Mouse (Mus musculus): ENCODE data around the gene Auts2. TPM values are rescaled to one million over a fixed set of nuclear protein-coding genes. Genes with fewer than 3 reads are reported as not detected.

Gene Auts2
- polyA plus RNA-seq, 1 experiment from 2014 or later, result 27.7 TPM

DNA sequence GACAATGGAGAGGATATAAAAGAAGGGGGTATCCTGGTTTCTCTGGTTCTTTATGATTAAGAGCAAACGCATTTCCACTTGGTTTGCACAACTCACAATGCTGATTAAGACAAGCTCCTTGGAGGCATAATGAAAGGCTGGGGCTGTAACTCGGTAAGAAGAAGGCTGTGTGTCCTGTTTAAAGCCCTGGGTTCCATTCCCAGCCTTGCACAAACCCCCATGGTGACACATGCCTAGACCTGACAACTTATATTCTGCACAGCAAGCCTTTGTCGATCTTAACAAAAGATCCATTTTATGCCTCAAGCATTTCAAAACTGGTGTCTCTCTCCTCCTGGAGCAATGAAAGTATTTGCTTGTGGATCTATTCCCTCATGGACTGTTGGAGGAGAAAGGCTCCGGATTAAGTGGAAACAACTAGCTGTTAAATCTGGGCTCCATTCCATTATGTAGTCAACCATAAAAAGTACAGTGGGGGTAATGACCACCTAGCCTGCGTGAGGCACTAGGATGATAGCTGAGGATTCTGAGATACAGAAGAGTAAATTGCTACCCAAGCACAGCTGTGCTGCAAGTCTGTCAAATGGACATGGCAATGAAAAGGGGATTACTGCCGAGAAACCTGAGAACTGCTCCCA is 218.8 kb downstream of the Auts2 start:
- no peak overlapping the region for H3K4me3 ChIP-seq (replicated peaks)
- no peak overlapping the region for H3K27ac ChIP-seq
- no peaks in the 10 kb centered on the region for H3K27me3 ChIP-seq
- no peak; the same call in 1 of the 2 replicates for ATAC-seq (replicated peaks; ENCODE audit: low FRiP score)
- H3K9me3 ChIP-seq (replicated peaks), result no peaks in the 10 kb centered on the region
- H3K36me3 ChIP-seq, result no peaks in the 10 kb centered on the region
- peaks cover 24% of the 10 kb centered on the region for H3K4me1 ChIP-seq
- WGBS, result 57% methylated on average over 6 of the region's 6 CpGs
- H3K9ac ChIP-seq, result no peak overlapping the region
- H3K4me2 ChIP-seq, result no peak overlapping the region

DNA sequence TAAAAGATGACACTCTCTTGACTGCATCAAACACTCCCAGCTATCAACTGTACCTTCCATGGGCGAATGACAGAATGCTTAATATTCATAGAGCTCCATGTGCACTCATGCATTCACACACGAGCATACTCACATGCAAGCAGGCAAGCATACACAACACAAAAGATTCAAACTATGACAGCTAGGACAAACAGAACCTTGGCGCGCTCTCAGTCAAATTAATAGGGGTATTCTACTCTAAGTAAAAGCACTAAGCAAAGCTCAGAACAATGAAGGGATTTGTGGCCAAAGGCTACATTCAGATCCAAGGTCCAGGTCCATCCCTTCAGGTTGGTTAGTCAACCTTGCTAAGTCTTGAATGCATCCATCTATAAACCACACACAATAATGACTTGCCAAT is 219.5 kb downstream of the Auts2 start:
- peaks cover 19% of the 10 kb centered on the region for H3K4me1 ChIP-seq
- no peaks in the 10 kb centered on the region for H3K9me3 ChIP-seq (replicated peaks)
- H3K27me3 ChIP-seq, result no peaks in the 10 kb centered on the region
- no peak overlapping the region for H3K9ac ChIP-seq
- no peak overlapping the region for H3K27ac ChIP-seq
- no peak for ATAC-seq (replicated peaks; ENCODE audit: low FRiP score)
- no peak overlapping the region for H3K4me2 ChIP-seq
- no peaks in the 10 kb centered on the region for H3K36me3 ChIP-seq
- H3K4me3 ChIP-seq (replicated peaks), result no peak overlapping the region
- 77% methylated on average over 4 of the region's 4 CpGs for WGBS

DNA sequence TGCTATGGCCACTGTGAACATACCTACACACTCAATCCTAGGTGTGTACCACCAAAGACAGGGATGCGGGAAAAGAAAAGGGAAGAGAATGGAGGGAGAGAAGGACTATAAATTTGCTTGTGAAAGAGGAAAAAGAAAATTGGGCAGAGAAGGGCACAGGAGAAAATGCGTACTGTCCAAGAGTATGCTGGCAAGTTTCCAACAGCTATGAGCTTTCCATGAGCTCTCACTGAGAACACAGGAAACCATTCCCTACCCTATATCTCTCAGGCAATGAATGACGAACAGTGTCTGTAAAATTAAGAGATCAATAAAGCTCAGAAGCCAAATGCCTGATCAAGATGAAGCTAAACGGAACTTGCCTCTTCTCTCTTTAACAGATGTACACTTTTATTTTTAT is 220.2 kb downstream of the Auts2 start:
- H3K27me3 ChIP-seq, result no peaks in the 10 kb centered on the region
- peaks cover 19% of the 10 kb centered on the region for H3K4me1 ChIP-seq
- no peaks in the 10 kb centered on the region for H3K36me3 ChIP-seq
- no peak overlapping the region for H3K4me3 ChIP-seq (replicated peaks)
- H3K4me2 ChIP-seq, result no peak overlapping the region
- no peak overlapping the region for H3K27ac ChIP-seq
- no peaks in the 10 kb centered on the region for H3K9me3 ChIP-seq (replicated peaks)
- WGBS, result 74% methylated on average over 4 of the region's 4 CpGs
- no peak overlapping the region for H3K9ac ChIP-seq
- ATAC-seq (replicated peaks; ENCODE audit: low FRiP score), result no peak

- H3K27me3 ChIP-seq, result no peaks in the 10 kb centered on the region
- H3K4me1 ChIP-seq, result peaks cover 8% of the 10 kb centered on the region
- H3K4me3 ChIP-seq (replicated peaks), result no peak overlapping the region
- H3K36me3 ChIP-seq, result no peaks in the 10 kb centered on the region
- WGBS, result 83% methylated on average over 9 of the region's 9 CpGs
- no peak overlapping the region for H3K9ac ChIP-seq
- H3K9me3 ChIP-seq (replicated peaks), result no peaks in the 10 kb centered on the region
- H3K27ac ChIP-seq, result no peak overlapping the region
- ATAC-seq (replicated peaks; ENCODE audit: low FRiP score), result no peak
- no peak overlapping the region for H3K4me2 ChIP-seq
Observed at GRCm38 (mm10) chr5:132318026-132318765, 224.9 kb downstream of the Auts2 start.

- no peak overlapping the region for H3K4me2 ChIP-seq
- H3K4me3 ChIP-seq (replicated peaks), result no peak overlapping the region
- no peaks in the 10 kb centered on the region for H3K36me3 ChIP-seq
- no peak for ATAC-seq (replicated peaks; ENCODE audit: low FRiP score)
- H3K9me3 ChIP-seq (replicated peaks), result no peaks in the 10 kb centered on the region
- WGBS, result 78% methylated on average over 6 of the region's 6 CpGs
- no peak overlapping the region for H3K9ac ChIP-seq
- H3K27me3 ChIP-seq, result no peaks in the 10 kb centered on the region
- H3K27ac ChIP-seq, result no peak overlapping the region
- 0 out of 2 replicates have a peak, but pooled peaks cover 3% of the 10 kb centered on the region for H3K4me1 ChIP-seq
Observed at GRCm38 (mm10) chr5:132316897-132317296, 226.2 kb downstream of the Auts2 start.

DNA sequence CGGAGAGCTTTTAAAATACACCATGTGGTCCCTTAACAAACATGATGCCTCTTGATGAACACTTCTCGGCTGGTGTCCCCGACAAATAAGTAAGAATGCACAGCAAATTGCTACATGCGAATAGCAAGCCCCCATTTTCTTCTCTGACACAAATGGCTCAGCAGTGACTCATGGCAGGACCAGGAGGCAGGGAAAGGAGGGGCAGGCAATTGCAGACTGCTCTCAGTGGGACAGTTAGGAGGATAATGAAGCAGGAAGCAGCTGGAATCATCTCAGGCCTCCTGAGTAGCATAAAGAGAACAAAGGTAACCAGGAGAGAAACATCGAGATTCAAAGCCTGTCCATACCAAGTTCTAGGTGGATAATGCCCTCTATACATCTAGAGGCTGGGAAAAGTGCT is 228.8 kb downstream of the Auts2 start:
- H3K36me3 ChIP-seq, result no peaks in the 10 kb centered on the region
- no peak overlapping the region for H3K4me2 ChIP-seq
- H3K9me3 ChIP-seq (replicated peaks), result no peaks in the 10 kb centered on the region
- H3K9ac ChIP-seq, result no peak overlapping the region
- no peaks in the 10 kb centered on the region for H3K27me3 ChIP-seq
- no peak for ATAC-seq (replicated peaks; ENCODE audit: low FRiP score)
- 0 out of 2 replicates have a peak, but pooled peaks cover 3% of the 10 kb centered on the region for H3K4me1 ChIP-seq
- H3K4me3 ChIP-seq (replicated peaks), result no peak overlapping the region
- WGBS, result 84% methylated on average over 5 of the region's 5 CpGs
- no peak overlapping the region for H3K27ac ChIP-seq

DNA sequence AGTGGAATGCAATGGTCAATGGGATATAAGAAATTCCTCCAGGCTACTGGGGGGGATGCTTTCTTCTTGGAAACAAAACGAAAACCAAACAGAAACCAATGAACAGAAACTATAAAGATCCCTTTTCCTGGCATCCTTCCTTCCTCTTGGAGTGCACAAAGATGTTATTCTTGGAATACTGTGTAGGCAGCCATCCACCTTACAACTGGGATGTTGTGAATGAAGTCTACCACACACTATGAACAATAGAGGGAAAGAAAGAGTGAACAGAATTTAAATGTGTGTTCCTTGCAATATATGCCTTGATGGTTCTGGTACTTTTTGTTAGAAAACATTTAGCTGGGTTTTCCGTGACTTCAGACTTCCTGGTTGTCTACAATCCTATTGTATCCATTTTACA is 236.1 kb downstream of the Auts2 start:
- Histone ChIP-seq H3K4me2 (no peak overlapping the region), H3K4me3 (replicated peaks) (no peak overlapping the region), H3K27ac (no peak overlapping the region), H3K27me3 (no peaks in the 10 kb centered on the region), H3K36me3 (no peaks in the 10 kb centered on the region), H3K9ac (no peak overlapping the region), H3K4me1 (peaks cover 27% of the 10 kb centered on the region), H3K9me3 (replicated peaks) (no peaks in the 10 kb centered on the region)
- 78% methylated on average over 2 of the region's 2 CpGs for WGBS
- no peak for ATAC-seq (replicated peaks; ENCODE audit: low FRiP score)

- Histone ChIP-seq H3K36me3 (no peaks in the 10 kb centered on the region), H3K4me1 (peaks cover 31% of the 10 kb centered on the region), H3K27ac (0 out of 2 replicates have a peak overlapping the region, but pooled peaks have one; percentile 24), H3K27me3 (no peaks in the 10 kb centered on the region), H3K9me3 (replicated peaks) (no peaks in the 10 kb centered on the region), H3K4me3 (replicated peaks) (no peak overlapping the region), H3K4me2 (no peak overlapping the region), H3K9ac (no peak overlapping the region)
- peak; percentile 82 for ATAC-seq (replicated peaks; ENCODE audit: low FRiP score)
- WGBS, result 30% methylated on average over 5 of the region's 5 CpGs
Observed at GRCm38 (mm10) chr5:132305354-132305934, 237.7 kb downstream of the Auts2 start.

DNA sequence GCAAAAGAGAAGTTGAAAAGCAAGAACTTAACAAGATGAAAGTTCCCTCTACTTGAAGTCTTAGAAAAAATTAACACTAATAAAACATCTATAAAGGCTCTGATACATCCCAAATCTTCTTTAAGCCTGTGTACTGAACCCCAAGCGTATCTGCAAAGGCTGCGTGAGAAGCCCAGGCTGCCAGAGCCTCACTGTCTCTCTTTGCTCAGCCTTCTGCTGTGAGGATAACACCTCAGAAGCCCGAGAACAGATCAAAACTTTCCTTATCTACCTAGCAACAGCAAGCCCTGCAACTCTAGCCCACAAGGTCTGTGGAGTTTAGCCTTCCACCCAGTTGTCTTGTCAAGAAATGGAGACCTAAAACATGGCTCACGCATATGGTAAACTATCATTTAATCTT is 240.4 kb downstream of the Auts2 start:
- 92% methylated on average over 4 of the region's 4 CpGs for WGBS
- no peaks in the 10 kb centered on the region for H3K9me3 ChIP-seq (replicated peaks)

DNA sequence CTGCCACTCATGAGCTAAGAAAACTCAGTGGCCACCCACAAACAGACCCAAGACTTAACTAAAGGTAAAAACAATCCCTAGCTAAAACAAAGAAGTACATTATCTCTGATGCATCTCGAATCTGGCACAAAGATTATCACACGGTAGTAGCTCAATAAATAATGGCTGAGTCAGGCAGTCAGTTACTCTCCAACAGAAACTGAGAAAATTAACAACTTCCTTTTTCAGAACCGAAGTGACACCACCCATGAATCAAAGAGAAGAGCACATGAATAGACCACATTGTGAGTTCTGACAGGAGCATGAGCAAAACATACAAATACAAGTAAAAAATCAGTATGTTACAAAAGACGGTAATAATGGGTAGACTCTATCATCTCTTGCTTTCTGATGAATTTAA is 242.3 kb downstream of the Auts2 start:
- 31% methylated on average over 4 of the region's 4 CpGs for WGBS

More for the DNA sequence above, 240.4 kb downstream of the Auts2 start:
- Histone ChIP-seq H3K4me1 (peaks cover 38% of the 10 kb centered on the region), H3K4me2 (no peak overlapping the region), H3K27me3 (no peaks in the 10 kb centered on the region), H3K4me3 (replicated peaks) (no peak overlapping the region), H3K27ac (no peak overlapping the region), H3K36me3 (no peaks in the 10 kb centered on the region), H3K9ac (no peak overlapping the region)
- ATAC-seq (replicated peaks; ENCODE audit: low FRiP score), result no peak

DNA sequence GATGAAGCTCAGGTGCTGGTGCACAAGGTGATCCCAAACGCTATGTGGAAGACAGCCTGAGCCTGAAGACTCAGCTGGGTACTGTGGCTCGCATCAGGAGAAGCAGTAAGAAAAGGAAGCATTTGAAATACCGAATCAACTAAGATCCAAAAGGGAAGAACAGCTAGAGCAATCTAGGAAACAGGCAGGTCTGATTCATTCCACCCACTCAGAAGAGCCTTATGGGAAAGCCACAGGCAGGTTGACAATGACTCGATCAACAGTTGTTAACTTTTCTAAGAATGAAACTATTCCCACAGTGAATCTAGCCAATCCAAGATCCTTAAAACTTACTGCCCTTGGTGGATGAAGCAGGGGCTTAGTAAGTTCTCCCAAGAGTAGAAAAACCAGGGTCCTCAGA is 243.4 kb downstream of the Auts2 start:
- no peak overlapping the region for H3K9ac ChIP-seq
- no peaks in the 10 kb centered on the region for H3K9me3 ChIP-seq (replicated peaks)
- H3K4me3 ChIP-seq (replicated peaks), result no peak overlapping the region
- 87% methylated on average over 4 of the region's 4 CpGs for WGBS
- no peaks in the 10 kb centered on the region for H3K27me3 ChIP-seq
- H3K4me1 ChIP-seq, result peaks cover 21% of the 10 kb centered on the region
- H3K4me2 ChIP-seq, result no peak overlapping the region
- no peak overlapping the region for H3K27ac ChIP-seq
- no peak for ATAC-seq (replicated peaks; ENCODE audit: low FRiP score)
- H3K36me3 ChIP-seq, result no peaks in the 10 kb centered on the region

More for the DNA sequence above, 242.3 kb downstream of the Auts2 start:
- Histone ChIP-seq H3K9me3 (replicated peaks) (no peaks in the 10 kb centered on the region), H3K9ac (no peak overlapping the region), H3K27ac (no peak overlapping the region), H3K36me3 (no peaks in the 10 kb centered on the region), H3K27me3 (no peaks in the 10 kb centered on the region), H3K4me1 (peaks cover 26% of the 10 kb centered on the region), H3K4me2 (no peak overlapping the region), H3K4me3 (replicated peaks) (no peak overlapping the region)
- ATAC-seq (replicated peaks; ENCODE audit: low FRiP score), result no peak

DNA sequence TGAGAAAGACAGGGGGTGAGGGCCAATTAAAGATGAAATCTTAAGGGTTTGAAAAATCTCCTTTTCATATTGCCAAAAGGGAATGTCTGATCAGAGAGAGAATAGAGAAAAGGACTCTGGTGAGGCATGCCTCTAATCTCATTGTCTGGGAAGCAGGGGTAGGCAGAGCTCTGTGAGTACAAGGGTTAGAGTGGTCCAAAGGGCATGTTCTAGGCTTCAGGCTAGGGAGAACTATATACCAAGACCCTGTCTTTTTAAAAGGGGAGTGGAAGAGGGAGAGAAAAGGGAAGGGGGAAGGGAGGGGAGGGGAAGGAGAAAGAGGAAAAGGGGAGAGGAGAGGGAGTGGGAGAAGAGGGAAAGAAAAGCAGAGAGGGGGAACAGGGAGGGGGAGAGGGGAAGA is 244.1 kb downstream of the Auts2 start:
- Histone ChIP-seq H3K9ac (no peak overlapping the region), H3K4me3 (replicated peaks) (no peak overlapping the region), H3K27me3 (no peaks in the 10 kb centered on the region), H3K36me3 (no peaks in the 10 kb centered on the region), H3K9me3 (replicated peaks) (no peaks in the 10 kb centered on the region), H3K27ac (no peak overlapping the region), H3K4me2 (no peak overlapping the region), H3K4me1 (peaks cover 22% of the 10 kb centered on the region; the same call in 1 of the 2 replicates)
- ATAC-seq (replicated peaks; ENCODE audit: low FRiP score), result no peak
